Comparison of ENCODE assay signal across 15 mouse cellular contexts in genomic region chr2:145857864-145858263, GRCm38 (mm10). TPM values are rescaled to one million over a fixed set of nuclear protein-coding genes. Genes with fewer than 3 reads are reported as not detected.
A peak's percentile ranks its signal among the peaks of the same experiment; 100 is the strongest.
DNase-seq lines count a peak whose midpoint lies in the region; ATAC-seq and TF ChIP-seq lines count a peak whose summit lies in the region.
"Had no signal": no experiment of that assay in that cellular context is flagged by ENCODE, and none has a peak within 500 bp of the region (broad histone marks: within the 10 kb centered on the region; RNA-seq: fewer than 3 reads in every experiment).

No protein-coding gene starts in this region.

- TF ChIP-seq POLR2A in lung, adult 2 months (IDR thresholded peaks at IDR 0.05; ENCODE audit: borderline replicate concordance, extremely low read depth, low read depth, low read length) = no peak

- peak; percentile 93 for DNase-seq in heart, adult 11 months
- DNase-seq in heart, embryonic 10.5 days (ENCODE audit: low spot score) = no peak
- DNase-seq in lung, adult 2 months = no peak
- peak; percentile 64 for DNase-seq in adrenal gland, postnatal 14 days
- peak; percentile 46 for DNase-seq in kidney, postnatal 14 days
- DNase-seq in frontal cortex, postnatal 36 days (ENCODE audit: low spot score in 2 of 2) = no peak
- no peak for DNase-seq in embryo, embryonic 11 days
- DNase-seq: gastrocnemius, postnatal 25 days; thymus, postnatal 4 days had no signal

- 78% methylated on average over 8 of the region's 8 CpGs for WGBS in heart, embryonic 10.5 days
- 43% methylated on average over 8 of the region's 8 CpGs for WGBS in lung, embryonic 15.5 days
- 36% methylated on average over 8 of the region's 8 CpGs for WGBS in lung, adult 2 months

- no peak overlapping the region for H3K4me3 ChIP-seq in heart, embryonic 10.5 days
- H3K4me3 ChIP-seq in lung, embryonic 15.5 days = no peak overlapping the region
- no peak overlapping the region for H3K4me3 ChIP-seq in lung, adult 2 months (replicated peaks; ENCODE audit: extremely low read depth, low read depth, low read length)
- H3K4me3 ChIP-seq: forebrain, embryonic 15.5 days; hindbrain, embryonic 12.5 days; liver, embryonic 15.5 days had no signal

- no peaks in the 10 kb centered on the region for H3K27me3 ChIP-seq in heart, embryonic 10.5 days (ENCODE audit: insufficient read depth, poor library complexity, severe bottlenecking)
- no peaks in the 10 kb centered on the region for H3K27me3 ChIP-seq in lung, embryonic 15.5 days
- H3K27me3 ChIP-seq: forebrain, embryonic 15.5 days; hindbrain, embryonic 12.5 days; liver, embryonic 15.5 days had no signal

- no peak overlapping the region for H3K4me2 ChIP-seq in lung, embryonic 15.5 days
- H3K4me2 ChIP-seq: forebrain, embryonic 15.5 days; hindbrain, embryonic 12.5 days; liver, embryonic 15.5 days had no signal

- no peak overlapping the region for H3K27ac ChIP-seq in heart, embryonic 10.5 days
- H3K27ac ChIP-seq in lung, embryonic 15.5 days = peak overlapping the region; percentile 98; the same call in 1 of the 2 replicates
- H3K27ac ChIP-seq: forebrain, embryonic 15.5 days; hindbrain, embryonic 12.5 days; liver, embryonic 15.5 days had no signal

- ATAC-seq in lung, embryonic 15.5 days (ENCODE audit: borderline replicate concordance, extremely low read depth, low FRiP score, low TSS enrichment) = no peak
- ATAC-seq: CD4-positive, CD25-positive, alpha-beta regulatory T cell, adult 4 months; forebrain, embryonic 15.5 days; intestine, postnatal 0 days had no signal

- peaks cover 41% of the 10 kb centered on the region for H3K4me1 ChIP-seq in heart, embryonic 10.5 days
- H3K4me1 ChIP-seq in lung, embryonic 15.5 days = peaks cover 35% of the 10 kb centered on the region
- H3K4me1 ChIP-seq in lung, adult 2 months (ENCODE audit: control insufficient read depth, insufficient read depth, low read length) = peaks cover 18% of the 10 kb centered on the region

- H3K9me3 ChIP-seq in heart, embryonic 10.5 days = no peaks in the 10 kb centered on the region
- H3K9me3 ChIP-seq in lung, embryonic 15.5 days = no peaks in the 10 kb centered on the region
- H3K9me3 ChIP-seq: forebrain, embryonic 15.5 days; hindbrain, embryonic 12.5 days; liver, embryonic 15.5 days had no signal

- no peak overlapping the region for H3K9ac ChIP-seq in lung, embryonic 15.5 days
- H3K9ac ChIP-seq: forebrain, embryonic 15.5 days; hindbrain, embryonic 12.5 days; liver, embryonic 15.5 days had no signal

- no peak for TF ChIP-seq CTCF in lung, adult 2 months (IDR thresholded peaks at IDR 0.05; ENCODE audit: insufficient read depth, low read length)

- H3K36me3 ChIP-seq in heart, embryonic 10.5 days = peaks cover 14% of the 10 kb centered on the region; the same call in 1 of the 2 replicates
- H3K36me3 ChIP-seq in lung, embryonic 15.5 days = no peaks in the 10 kb centered on the region
- H3K36me3 ChIP-seq: forebrain, embryonic 15.5 days; hindbrain, embryonic 12.5 days; liver, embryonic 15.5 days had no signal

RNA-seq across cellular contexts. Expression of gene Naa20, which starts 44.0 kb away (rescaled TPM):
- polyA plus RNA-seq in heart, embryonic 10.5 days (2016; fragmentation: Nextera tagmentation; extraction: Ambion mirVana) = 186 and 196 TPM in 2 replicates
- 160 and 163 TPM in 2 replicates for polyA plus RNA-seq in lung, embryonic 15.5 days (2015; fragmentation: Nextera tagmentation; extraction: Ambion mirVana)
- 23.5 and 27.3 TPM in 2 replicates for polyA plus RNA-seq in lung, adult 2 months (2012; rRNA removed)
- 70.7 and 76.7 TPM in 2 replicates for total RNA-seq in adrenal gland, postnatal 14 days (2021)

Comparison
In these comparisons a context has a peak if more than half of its experiments do, and no peak if none do; other contexts are left out.
1. DNase-seq: peak in heart, adult 11 months (single experiment), adrenal gland, postnatal 14 days (single experiment) and kidney, postnatal 14 days (single experiment); none in heart, embryonic 10.5 days (single experiment), lung, adult 2 months (single experiment), frontal cortex, postnatal 36 days (0 of 2) and embryo, embryonic 11 days (single experiment).